Mouse (Mus musculus) retina, adult 2 months (tissue): Measurements from ENCODE around the gene Nav3.

ENCODE experiments used
- DNase-seq: peaks from one replicate; pipeline ENCODE4 v3.0.0-alpha.2; 2012; ENCODE audit warnings: low read depth, low spot score

Gene Nav3

GRCm38 (mm10) chr10:109920607-109921187 lies 535.3 kb downstream of the Nav3 start:
- peak; percentile 34 for DNase-seq

GRCm38 (mm10) chr10:109919515-109919914 lies 536.5 kb downstream of the Nav3 start:
- no peak for DNase-seq

- DNase-seq, result no peak
Observed at GRCm38 (mm10) chr10:109907206-109907605, 548.8 kb downstream of the Nav3 start.

GRCm38 (mm10) chr10:109906413-109906785 lies 549.6 kb downstream of the Nav3 start:
- DNase-seq, result no peak

- DNase-seq, result no peak
Observed at GRCm38 (mm10) chr10:109905649-109906412, 550.2 kb downstream of the Nav3 start.

GRCm38 (mm10) chr10:109904841-109905240 lies 551.2 kb downstream of the Nav3 start:
- no peak for DNase-seq

- no peak for DNase-seq
Observed at GRCm38 (mm10) chr10:109903701-109904555, 552.1 kb downstream of the Nav3 start.

- no peak for DNase-seq
Observed at GRCm38 (mm10) chr10:109903241-109903640, 552.8 kb downstream of the Nav3 start.

- DNase-seq, result no peak
Observed at GRCm38 (mm10) chr10:109889171-109889475, 566.9 kb downstream of the Nav3 start.

- DNase-seq, result no peak
Observed at GRCm38 (mm10) chr10:109888355-109889170, 567.4 kb downstream of the Nav3 start.

- DNase-seq, result no peak
Observed at GRCm38 (mm10) chr10:109887160-109887559, 568.8 kb downstream of the Nav3 start.

- DNase-seq, result no peak
Observed at GRCm38 (mm10) chr10:109876107-109876506, 579.9 kb downstream of the Nav3 start.

- DNase-seq, result no peak
Observed at GRCm38 (mm10) chr10:109875312-109875830, 580.6 kb downstream of the Nav3 start.

- no peak for DNase-seq
Observed at GRCm38 (mm10) chr10:109874652-109875311, 581.2 kb downstream of the Nav3 start.

- DNase-seq, result no peak
Observed at GRCm38 (mm10) chr10:109866063-109866462, 589.9 kb downstream of the Nav3 start.

- no peak for DNase-seq
Observed at GRCm38 (mm10) chr10:109865391-109865790, 590.6 kb downstream of the Nav3 start.

- DNase-seq, result no peak
Observed at GRCm38 (mm10) chr10:109864708-109865107, 591.3 kb downstream of the Nav3 start.

GRCm38 (mm10) chr10:109861275-109861674 lies 594.7 kb downstream of the Nav3 start:
- DNase-seq, result peak; percentile 15

- no peak for DNase-seq
Observed at GRCm38 (mm10) chr10:109858568-109858967, 597.4 kb downstream of the Nav3 start.

GRCm38 (mm10) chr10:109852392-109852791 lies 603.6 kb downstream of the Nav3 start:
- DNase-seq, result no peak

- no peak for DNase-seq
Observed at GRCm38 (mm10) chr10:109847631-109848030, 608.4 kb downstream of the Nav3 start.
